Mouse (Mus musculus) neural tube, embryonic 12.5 days (tissue): ENCODE data around the gene Gtf3c5. TPM values are rescaled to one million over a fixed set of nuclear protein-coding genes. Genes with fewer than 3 reads are reported as not detected.

ENCODE experiments used
- microRNA-seq: library from miRNA; unstranded; fragments of <30 nt; microRNA quantifications from one replicate; pipeline ENCODE4, GENCODE M21; 2017
- polyA plus RNA-seq: library from polyadenylated mRNA; unstranded; fragments of >200 nt; fragmentation: Nextera tagmentation; extraction: Ambion mirVana; gene quantifications from 2 replicates; pipeline ENCODE4 v1.2.1, GENCODE M21; 2016

The Gtf3c5 gene
- polyA plus RNA-seq, 1 experiment from 2014 or later = 46.7 TPM

Small RNAs within 50 kb of the gene (microRNA-seq; reads per million reads assigned to microRNA genes)
- gene Gm22824 = not detected

Other genes starting within 250 kb of the Gtf3c5 start
- gene Ppp1r26, start 137.0 kb downstream of the Gtf3c5 start, polyA plus RNA-seq = 7.9 and 8.7 TPM in 2 replicates
- 0.68 and 1.5 TPM in 2 replicates for gene 1700007K13Rik, start 117.4 kb downstream of the Gtf3c5 start, polyA plus RNA-seq
- 54.3 and 56.2 TPM in 2 replicates for gene Mrps2, start 115.7 kb downstream of the Gtf3c5 start, polyA plus RNA-seq
- 0.80 and 0.81 TPM in 2 replicates for gene Gbgt1, start 86.9 kb downstream of the Gtf3c5 start, polyA plus RNA-seq
- gene Gm10134, start 77.7 kb downstream of the Gtf3c5 start, polyA plus RNA-seq = 2.4 and 3.5 TPM in 2 replicates
- 99.6 and 111 TPM in 2 replicates for gene Ralgds, start 70.6 kb downstream of the Gtf3c5 start, polyA plus RNA-seq
- gene Cel, start 20.3 kb downstream of the Gtf3c5 start, polyA plus RNA-seq = not detected in 2 replicates
- gene Gfi1b, start 38.2 kb upstream of the Gtf3c5 start, polyA plus RNA-seq = 0.98 and 1.1 TPM in 2 replicates
- 31.8 and 34.6 TPM in 2 replicates for gene Tsc1, start 57.5 kb upstream of the Gtf3c5 start, polyA plus RNA-seq
- gene Spaca9, start 116.0 kb upstream of the Gtf3c5 start, polyA plus RNA-seq = 1.1 and 1.2 TPM in 2 replicates
- gene Ak8, start 116.4 kb upstream of the Gtf3c5 start, polyA plus RNA-seq = 0.59 and 0.96 TPM in 2 replicates